8 mouse cellular contexts compared by ENCODE assay signal in genomic region chr11:82819350-82819749, GRCm38 (mm10). TPM values are rescaled to one million over a fixed set of nuclear protein-coding genes. Genes with fewer than 3 reads are reported as not detected.
DNase-seq lines count a peak whose midpoint lies in the region; ATAC-seq and TF ChIP-seq lines count a peak whose summit lies in the region.

No protein-coding gene starts in this region.

- H3K4me2 ChIP-seq in heart, postnatal 0 days (ENCODE audit: low read depth, low read length): no peak overlapping the region
- no peak overlapping the region for H3K4me2 ChIP-seq in heart, embryonic 11.5 days
- H3K4me2 ChIP-seq in limb, embryonic 14.5 days (replicated peaks; ENCODE audit: low read depth, low read length, severe bottlenecking): no peak overlapping the region

- no peak overlapping the region for H3K4me3 ChIP-seq in heart, postnatal 0 days (ENCODE audit: low read depth, low read length)
- H3K4me3 ChIP-seq in heart, embryonic 11.5 days (ENCODE audit: low read depth, low read length): no peak overlapping the region
- H3K4me3 ChIP-seq in bone marrow, adult 2 months (replicated peaks; ENCODE audit: control insufficient read depth, low read depth, low read length): no peak overlapping the region
- no peak overlapping the region for H3K4me3 ChIP-seq in limb, embryonic 14.5 days (replicated peaks; ENCODE audit: low read length)

- 55% methylated on average over 4 of the region's 4 CpGs for WGBS in heart, postnatal 0 days
- 48% methylated on average over 4 of the region's 4 CpGs for WGBS in heart, embryonic 11.5 days (ENCODE audit: insufficient replicate concordance)
- 59% methylated on average over 4 of the region's 4 CpGs for WGBS in bone marrow, adult 2 months
- 55% methylated on average over 4 of the region's 4 CpGs for WGBS in limb, embryonic 14.5 days

- H3K36me3 ChIP-seq in heart, postnatal 0 days (replicated peaks; ENCODE audit: control insufficient read depth, insufficient read depth, low read length): peaks cover 5% of the 10 kb centered on the region; the same call in 1 of the 2 replicates
- H3K36me3 ChIP-seq in heart, embryonic 11.5 days (ENCODE audit: control insufficient read depth, insufficient read depth, low read length): no peaks in the 10 kb centered on the region
- H3K36me3 ChIP-seq in limb, embryonic 14.5 days (ENCODE audit: control insufficient read depth, insufficient read depth, low read length): no peaks in the 10 kb centered on the region

- H3K4me1 ChIP-seq in heart, postnatal 0 days (ENCODE audit: control insufficient read depth, insufficient read depth): no peaks in the 10 kb centered on the region
- peaks cover 8% of the 10 kb centered on the region for H3K4me1 ChIP-seq in heart, embryonic 11.5 days (ENCODE audit: control insufficient read depth, insufficient read depth, low read length)
- H3K4me1 ChIP-seq in bone marrow, adult 2 months (ENCODE audit: control insufficient read depth, insufficient read depth, low read length): no peaks in the 10 kb centered on the region; the same call in 1 of the 2 replicates
- no peaks in the 10 kb centered on the region for H3K4me1 ChIP-seq in limb, embryonic 14.5 days (ENCODE audit: control insufficient read depth, insufficient read depth, low read length)

- peak; percentile 60 for TF ChIP-seq CTCF in heart, postnatal 0 days (IDR thresholded peaks at IDR 0.05; ENCODE audit: low read depth)
- peak; percentile 93 for TF ChIP-seq CTCF in bone marrow, adult 2 months (IDR thresholded peaks at IDR 0.05; ENCODE audit: control insufficient read depth, insufficient read depth, low read length)

- DNase-seq in heart, postnatal 0 days (ENCODE audit: low spot score): no peak
- peak; percentile 12 to 32 for DNase-seq in CD8-positive naive resting alpha-beta T cell, adult 2 months (ENCODE audit: low read depth in 2 of 2, low spot score in 2 of 2)
- peak; percentile 47 for DNase-seq in gastrocnemius, postnatal 14 days
- DNase-seq in limb, embryonic 14.5 days (ENCODE audit: low spot score): peak; percentile 13
- peak; percentile 36 for DNase-seq in retina, adult 2 months (ENCODE audit: low read depth, low spot score)
- no peak for DNase-seq in cerebellum, adult 9-11 months

- H3K9me3 ChIP-seq in heart, postnatal 0 days (replicated peaks; ENCODE audit: control insufficient read depth, low read length): no peaks in the 10 kb centered on the region
- no peaks in the 10 kb centered on the region; the same call in 1 of the 2 replicates for H3K9me3 ChIP-seq in heart, embryonic 11.5 days (replicated peaks; ENCODE audit: control insufficient read depth, low read length)
- H3K9me3 ChIP-seq in limb, embryonic 14.5 days (ENCODE audit: control insufficient read depth, low read length): no peaks in the 10 kb centered on the region

- no peak for TF ChIP-seq POLR2A in bone marrow, adult 2 months (IDR thresholded peaks at IDR 0.05; ENCODE audit: borderline replicate concordance, control insufficient read depth, low read depth, low read length)
- TF ChIP-seq POLR2A in limb, embryonic 14.5 days (IDR thresholded peaks at IDR 0.05; ENCODE audit: borderline replicate concordance, extremely low read depth, insufficient read depth, insufficient read length): no peak

- ATAC-seq in heart, postnatal 0 days (ENCODE audit: insufficient read depth, low read depth): no peak
- no peak for ATAC-seq in heart, embryonic 11.5 days (replicated peaks; ENCODE audit: insufficient number of reproducible peaks, low FRiP score, low TSS enrichment)
- no peak for ATAC-seq in limb, embryonic 14.5 days (ENCODE audit: low FRiP score, low read depth)

- no peaks in the 10 kb centered on the region for H3K27me3 ChIP-seq in heart, postnatal 0 days (ENCODE audit: control insufficient read depth, insufficient read depth, low read length)
- H3K27me3 ChIP-seq in heart, embryonic 11.5 days (ENCODE audit: control insufficient read depth, insufficient read depth, low read length): no peaks in the 10 kb centered on the region
- no peaks in the 10 kb centered on the region for H3K27me3 ChIP-seq in limb, embryonic 14.5 days (ENCODE audit: control insufficient read depth, insufficient read depth, low read length)

- no peak overlapping the region for H3K27ac ChIP-seq in heart, postnatal 0 days (ENCODE audit: low read depth)
- no peak overlapping the region for H3K27ac ChIP-seq in heart, embryonic 11.5 days (ENCODE audit: low read depth, low read length)
- H3K27ac ChIP-seq in bone marrow, adult 2 months (ENCODE audit: control insufficient read depth, insufficient read depth, low read depth, low read length, poor library complexity): no peak overlapping the region
- H3K27ac ChIP-seq in limb, embryonic 14.5 days (replicated peaks; ENCODE audit: low read depth, low read length): no peak overlapping the region

- intact Hi-C loops in gastrocnemius, postnatal 14 days (cut with DNase I; ENCODE audit: low total_unique reads): no loop called here

- no peak for TF ChIP-seq EP300 in heart, postnatal 0 days (IDR thresholded peaks at IDR 0.05; ENCODE audit: low read depth)

- H3K9ac ChIP-seq in heart, postnatal 0 days (replicated peaks; ENCODE audit: low read depth, low read length): no peak overlapping the region
- H3K9ac ChIP-seq in heart, embryonic 11.5 days (ENCODE audit: low read depth, low read length): no peak overlapping the region
- H3K9ac ChIP-seq in limb, embryonic 14.5 days (ENCODE audit: low read depth, low read length, severe bottlenecking): no peak overlapping the region

RNA-seq across cellular contexts. Expression of gene Lig3, which starts 38.4 kb away (rescaled TPM):
- 24.7 and 34.8 TPM in 2 replicates for total RNA-seq in heart, postnatal 0 days (2014; rRNA removed; ENCODE audit: low replicate concordance)
- polyA plus RNA-seq in heart, postnatal 0 days (2015; fragmentation: Nextera tagmentation; extraction: Ambion mirVana): 11.3 and 12.1 TPM in 2 replicates
- polyA plus RNA-seq in heart, embryonic 11.5 days (2014; fragmentation: Nextera tagmentation; extraction: Ambion mirVana): 24.2 and 31.1 TPM in 2 replicates
- polyA plus RNA-seq in bone marrow, adult 2 months (2011; ENCODE audit: insufficient read depth, insufficient read length, low replicate concordance, missing spikeins): 6.4 and 17.6 TPM in 2 replicates
- total RNA-seq in gastrocnemius, postnatal 14 days (2021): 10 to 100 TPM; 13.3 to 16.8 TPM
- 35.8 and 37.8 TPM in 2 replicates for polyA plus RNA-seq in limb, embryonic 14.5 days (2012; rRNA removed)
- polyA plus RNA-seq in limb, embryonic 14.5 days (2014; fragmentation: Nextera tagmentation; extraction: Ambion mirVana): 38.6 and 40.1 TPM in 2 replicates

RNA-seq across cellular contexts. Expression of gene Rffl, which starts 51.7 kb away (rescaled TPM):
- 3.8 and 4.8 TPM in 2 replicates for total RNA-seq in heart, postnatal 0 days (2014; rRNA removed; ENCODE audit: low replicate concordance)
- 2.3 and 2.4 TPM in 2 replicates for polyA plus RNA-seq in heart, postnatal 0 days (2015; fragmentation: Nextera tagmentation; extraction: Ambion mirVana)
- 6.4 and 7.4 TPM in 2 replicates for polyA plus RNA-seq in heart, embryonic 11.5 days (2014; fragmentation: Nextera tagmentation; extraction: Ambion mirVana)
- polyA plus RNA-seq in bone marrow, adult 2 months (2011; ENCODE audit: insufficient read depth, insufficient read length, low replicate concordance, missing spikeins): 21.5 and 23.8 TPM in 2 replicates
- total RNA-seq in gastrocnemius, postnatal 14 days (2021): 1 to 10 TPM; 5.4 to 5.7 TPM
- 8.3 and 11.0 TPM in 2 replicates for polyA plus RNA-seq in limb, embryonic 14.5 days (2012; rRNA removed)
- 11.3 and 11.5 TPM in 2 replicates for polyA plus RNA-seq in limb, embryonic 14.5 days (2014; fragmentation: Nextera tagmentation; extraction: Ambion mirVana)

RNA-seq across cellular contexts. Expression of gene Zfp830, which starts 55.2 kb away (rescaled TPM):
- total RNA-seq in heart, postnatal 0 days (2014; rRNA removed; ENCODE audit: low replicate concordance): 4.1 and 11.4 TPM in 2 replicates
- polyA plus RNA-seq in heart, postnatal 0 days (2015; fragmentation: Nextera tagmentation; extraction: Ambion mirVana): 21.7 and 23.9 TPM in 2 replicates
- polyA plus RNA-seq in heart, embryonic 11.5 days (2014; fragmentation: Nextera tagmentation; extraction: Ambion mirVana): 31.7 and 32.2 TPM in 2 replicates
- polyA plus RNA-seq in bone marrow, adult 2 months (2011; ENCODE audit: insufficient read depth, insufficient read length, low replicate concordance, missing spikeins): 22.2 and 26.4 TPM in 2 replicates
- 10 to 100 TPM; 13.6 to 14.6 TPM for total RNA-seq in gastrocnemius, postnatal 14 days (2021)
- polyA plus RNA-seq in limb, embryonic 14.5 days (2012; rRNA removed): 11.2 and 18.7 TPM in 2 replicates
- 32.4 and 35.0 TPM in 2 replicates for polyA plus RNA-seq in limb, embryonic 14.5 days (2014; fragmentation: Nextera tagmentation; extraction: Ambion mirVana)

RNA-seq across cellular contexts. Expression of gene Cct6b, which starts 55.2 kb away (rescaled TPM):
- not detected in 2 replicates for total RNA-seq in heart, postnatal 0 days (2014; rRNA removed; ENCODE audit: low replicate concordance)
- polyA plus RNA-seq in heart, postnatal 0 days (2015; fragmentation: Nextera tagmentation; extraction: Ambion mirVana): 0.25 and 0.32 TPM in 2 replicates
- 0.14 and 0.32 TPM in 2 replicates for polyA plus RNA-seq in heart, embryonic 11.5 days (2014; fragmentation: Nextera tagmentation; extraction: Ambion mirVana)
- not detected in 2 replicates for polyA plus RNA-seq in bone marrow, adult 2 months (2011; ENCODE audit: insufficient read depth, insufficient read length, low replicate concordance, missing spikeins)
- total RNA-seq in gastrocnemius, postnatal 14 days (2021): under 1 TPM; 0.16 to 0.29 TPM
- 0.33 TPM in 1 of 2 replicates, not detected in the other for polyA plus RNA-seq in limb, embryonic 14.5 days (2012; rRNA removed)
- 0.25 and 0.37 TPM in 2 replicates for polyA plus RNA-seq in limb, embryonic 14.5 days (2014; fragmentation: Nextera tagmentation; extraction: Ambion mirVana)

Comparison
In these comparisons a context has a peak if more than half of its experiments do, and no peak if none do; other contexts are left out.
1. DNase-seq: peak in CD8-positive naive resting alpha-beta T cell, adult 2 months (2 of 2), gastrocnemius, postnatal 14 days (single experiment), limb, embryonic 14.5 days (single experiment) and retina, adult 2 months (single experiment); none in heart, postnatal 0 days (single experiment) and cerebellum, adult 9-11 months (single experiment).